Mouse (Mus musculus) ovary, postnatal 10 days (tissue): Measurements from ENCODE around the gene Tectb.

ENCODE experiments used
- DNase-seq: peaks from one replicate; pipeline ENCODE4 v3.0.0; 2022; ENCODE audit warnings: low spot score

Tectb gene

DNA sequence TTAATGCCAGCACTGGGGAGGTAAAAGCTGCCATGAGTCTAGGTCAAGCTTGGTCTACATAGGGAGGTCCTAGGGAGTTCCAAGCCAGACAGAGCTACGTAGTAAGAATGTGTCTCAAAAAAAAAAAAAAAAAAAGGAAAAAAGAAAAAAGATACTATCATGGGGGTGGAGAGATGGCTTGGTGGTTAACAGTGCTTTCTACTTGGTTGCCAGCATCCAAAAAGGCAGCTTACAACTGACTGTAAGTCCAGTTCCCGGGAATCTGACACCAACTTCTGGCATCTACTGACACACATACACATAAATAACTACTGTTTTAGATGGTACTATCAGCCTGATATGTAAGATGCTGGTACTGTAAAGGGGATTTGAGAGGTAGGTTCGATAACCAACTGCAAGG is 28.6 kb downstream of the Tectb start:
- no peak for DNase-seq

- DNase-seq = no peak
Observed at GRCm38 (mm10) chr19:55211698-55212097, 31.2 kb downstream of the Tectb start.

GRCm38 (mm10) chr19:55213617-55214340 is 33.2 kb downstream of the Tectb start:
- DNase-seq = no peak

DNA sequence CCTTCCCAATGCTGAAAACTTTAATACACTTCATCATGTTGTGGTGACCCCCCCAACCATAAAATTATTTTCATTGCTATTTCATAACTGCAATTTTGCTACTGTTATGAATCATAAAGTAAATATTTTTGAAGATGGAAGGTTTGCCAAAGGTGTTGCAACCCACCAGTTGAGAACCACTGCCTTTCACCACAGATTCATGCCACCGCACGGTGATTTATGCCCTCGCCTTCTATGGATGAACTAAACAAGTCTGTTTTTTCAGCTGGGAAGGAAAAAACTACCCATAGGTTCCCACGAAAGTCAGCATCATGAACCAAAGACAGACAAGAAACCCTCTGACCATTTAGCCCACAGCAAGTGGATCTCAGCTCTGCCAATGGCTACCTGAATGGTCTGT is 36.3 kb downstream of the Tectb start:
- DNase-seq = no peak

DNA sequence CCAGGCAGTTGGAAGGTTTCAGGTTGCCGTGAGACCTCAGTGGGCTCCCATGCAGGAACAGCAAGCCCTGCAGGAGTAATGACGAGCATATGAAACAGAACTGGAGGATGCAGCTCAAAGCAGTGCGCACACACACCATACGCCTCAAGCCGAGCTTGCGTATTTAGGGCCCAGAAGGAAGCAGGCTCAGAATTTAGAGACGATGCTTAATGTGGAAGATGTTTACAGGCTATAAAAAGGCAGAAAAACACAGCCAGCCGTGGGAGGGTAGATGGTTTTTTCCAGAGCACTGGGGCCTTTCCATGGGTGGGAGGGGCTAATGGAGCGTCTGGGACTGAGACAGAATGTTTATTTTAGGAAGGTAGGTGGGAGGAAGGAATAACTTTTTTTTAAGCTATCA is 36.8 kb downstream of the Tectb start:
- DNase-seq = no peak

DNA sequence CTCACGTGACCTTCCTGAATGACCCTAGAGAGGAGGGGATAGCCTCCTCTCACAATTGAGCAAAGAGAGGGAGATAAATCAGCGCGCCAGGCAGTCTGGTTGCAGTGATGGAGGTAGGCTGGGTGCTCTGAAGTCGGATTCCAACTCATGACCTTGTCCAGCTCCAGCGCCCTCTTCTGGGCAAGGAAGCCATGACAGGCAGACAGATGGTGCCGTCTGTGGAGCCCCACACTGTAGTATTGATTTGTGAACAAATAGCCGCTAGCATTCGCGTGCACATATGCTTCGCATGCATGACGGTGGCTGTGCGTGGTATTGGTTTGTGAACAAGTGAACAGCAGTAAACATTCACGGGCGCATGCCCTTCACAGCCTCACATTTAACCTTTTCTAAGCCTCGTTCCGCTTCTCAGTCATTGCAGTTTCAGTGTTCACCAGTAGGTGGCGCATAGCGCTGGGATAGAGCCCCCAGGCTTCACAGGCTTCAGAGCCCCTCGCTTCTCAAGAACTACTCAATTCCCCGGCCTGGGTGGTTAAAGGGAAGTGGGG is 37.7 kb downstream of the Tectb start:
- DNase-seq = peak; percentile 73

DNA sequence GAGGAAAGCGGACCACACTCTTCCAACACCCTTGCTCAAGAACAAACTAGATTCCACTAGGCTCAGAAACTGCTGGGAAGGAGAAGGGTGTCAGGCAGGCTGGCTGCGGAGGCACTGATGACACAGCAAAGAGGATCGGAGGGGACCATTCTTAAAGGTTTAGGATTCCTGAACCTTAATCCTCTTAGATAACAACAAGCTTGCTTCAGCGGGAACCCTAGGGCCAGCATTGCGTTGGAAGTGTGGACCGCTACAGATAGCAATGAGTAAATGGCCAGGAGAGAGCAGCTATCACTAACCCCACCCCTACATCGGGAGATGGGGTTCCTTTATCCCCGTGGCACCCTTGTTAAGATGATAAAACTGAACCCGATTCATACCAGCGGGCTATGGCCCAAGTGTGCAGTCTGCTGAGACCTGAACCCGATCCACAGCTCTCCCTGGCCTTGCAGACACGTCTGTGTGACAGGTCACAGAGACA is 38.2 kb downstream of the Tectb start:
- no peak for DNase-seq

- no peak for DNase-seq
Observed at GRCm38 (mm10) chr19:55219359-55219758, 38.8 kb downstream of the Tectb start.

DNA sequence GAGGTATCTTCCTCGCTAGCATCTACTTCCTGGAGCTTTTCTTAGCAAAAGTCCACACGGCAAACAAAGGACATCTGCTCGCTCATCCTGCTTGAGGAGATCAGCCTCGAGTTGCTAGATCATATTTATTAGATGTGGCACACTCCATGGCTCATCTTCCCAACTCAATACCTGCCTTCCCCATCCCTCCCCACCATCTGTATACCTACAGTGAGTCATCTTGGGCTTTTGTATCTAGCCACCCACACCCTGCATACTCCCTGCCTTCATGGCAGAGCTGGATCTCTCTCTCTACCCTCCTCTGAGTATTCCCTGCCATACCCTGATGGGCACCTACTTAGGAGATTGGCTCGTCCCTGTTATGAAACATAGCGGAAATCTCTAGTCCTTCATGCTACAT is 40.7 kb downstream of the Tectb start:
- DNase-seq = no peak

DNA sequence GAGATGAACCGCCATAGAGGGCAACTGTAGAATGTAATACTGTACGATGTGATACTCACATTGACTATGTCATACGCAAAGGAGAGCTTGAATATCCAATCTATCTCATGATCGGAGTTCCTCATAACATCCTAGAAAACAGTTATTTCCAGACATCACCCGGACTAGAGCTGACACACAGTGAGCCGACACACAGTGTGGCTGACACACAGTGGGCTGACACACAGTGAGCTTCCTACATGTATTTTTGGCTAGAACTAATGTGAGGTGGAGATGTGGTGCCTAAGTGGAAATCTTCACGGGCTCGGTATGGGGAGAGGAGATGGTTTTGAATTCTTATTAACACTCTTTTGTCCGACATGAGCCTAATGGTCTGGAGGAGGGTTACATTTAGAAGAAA is 41.7 kb downstream of the Tectb start:
- no peak for DNase-seq

DNA sequence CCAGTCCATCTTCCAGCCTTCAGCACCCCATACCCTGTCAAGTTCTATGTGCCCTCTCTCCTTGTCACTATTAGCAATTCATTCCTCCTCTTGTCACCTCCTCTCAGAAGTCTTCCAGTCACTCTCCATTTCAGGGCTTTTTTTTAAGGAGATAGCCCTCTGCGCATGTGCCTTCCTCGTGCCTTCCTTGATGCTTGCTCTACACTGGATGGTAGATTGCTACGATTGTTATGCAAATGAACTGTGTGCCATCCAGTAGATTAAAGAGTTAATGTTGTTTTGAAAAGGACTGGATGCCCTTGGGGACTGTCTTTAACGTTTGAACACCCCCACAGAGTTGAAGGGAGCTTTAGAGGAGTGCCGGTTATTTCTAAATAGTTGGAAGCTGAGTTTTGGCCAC is 46.1 kb downstream of the Tectb start:
- DNase-seq = no peak

GRCm38 (mm10) chr19:55227135-55227534 is 46.6 kb downstream of the Tectb start:
- DNase-seq = no peak

GRCm38 (mm10) chr19:55231081-55231480 is 50.5 kb downstream of the Tectb start:
- no peak for DNase-seq

GRCm38 (mm10) chr19:55232136-55232535 is 51.6 kb downstream of the Tectb start:
- DNase-seq = no peak

GRCm38 (mm10) chr19:55236026-55236425 is 55.5 kb downstream of the Tectb start:
- no peak for DNase-seq

GRCm38 (mm10) chr19:55236564-55236963 is 56.0 kb downstream of the Tectb start:
- no peak for DNase-seq

GRCm38 (mm10) chr19:55239766-55240426 is 59.4 kb downstream of the Tectb start:
- no peak for DNase-seq

- no peak for DNase-seq
Observed at GRCm38 (mm10) chr19:55241186-55241645, 60.7 kb downstream of the Tectb start, which contains the start of gene Gucy2g. TSS of gene Gucy2g (minus strand) at chr19:55241236.

DNA sequence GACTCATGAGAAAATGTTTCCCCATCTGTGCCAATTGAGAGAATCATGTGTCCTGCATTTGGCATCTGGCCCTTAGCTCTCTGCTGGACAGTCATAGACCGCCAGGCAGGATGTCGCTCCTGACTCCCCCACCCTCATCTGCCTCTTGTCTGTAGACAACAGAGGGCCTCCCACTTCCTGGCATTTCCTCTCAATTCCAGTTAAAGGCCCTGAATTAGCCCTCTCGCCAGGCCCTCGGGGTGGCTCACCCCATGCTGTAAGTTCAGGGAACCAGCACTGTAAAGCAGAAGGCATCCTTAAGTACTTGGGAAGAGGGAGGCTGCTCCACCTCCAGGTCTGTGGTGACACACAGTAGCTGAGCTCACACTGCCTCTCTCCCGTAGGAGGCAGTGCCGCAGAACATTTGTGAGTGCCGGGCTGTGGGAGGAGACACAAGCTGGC is 64.3 kb downstream of the Tectb start:
- peak; percentile 6 for DNase-seq
